Mouse (Mus musculus): ENCODE measurements at regions not wholly inside any gene's neighbourhood (a gene's known extent, or its start where the extent isn't known, plus 50 kb on each side); places are given as distances from the start of the nearest gene placed in this dataset.

- no peak overlapping the region for H3K9ac ChIP-seq (ENCODE audit: low read depth, low read length, severe bottlenecking)
- H3K27ac ChIP-seq (replicated peaks; ENCODE audit: low read depth, low read length), result no peak overlapping the region
- no peaks in the 10 kb centered on the region for H3K27me3 ChIP-seq (ENCODE audit: control insufficient read depth, insufficient read depth, low read length)
- H3K36me3 ChIP-seq (ENCODE audit: control insufficient read depth, insufficient read depth, low read length), result no peaks in the 10 kb centered on the region
- no peaks in the 10 kb centered on the region for H3K9me3 ChIP-seq (ENCODE audit: control insufficient read depth, low read length)
- ATAC-seq (ENCODE audit: low FRiP score, low read depth) (no peak), DNase-seq (ENCODE audit: low spot score) (no peak)
- no peak overlapping the region for H3K4me3 ChIP-seq (replicated peaks; ENCODE audit: low read length)
- no peak overlapping the region for H3K4me2 ChIP-seq (replicated peaks; ENCODE audit: low read depth, low read length, severe bottlenecking)
- WGBS, result 87% methylated on average over 3 of the region's 3 CpGs
- no peak for TF ChIP-seq POLR2A (IDR thresholded peaks at IDR 0.05; ENCODE audit: borderline replicate concordance, extremely low read depth, insufficient read depth, insufficient read length)
- H3K4me1 ChIP-seq (ENCODE audit: control insufficient read depth, insufficient read depth, low read length), result no peaks in the 10 kb centered on the region
These were observed 50.3 kb upstream of the Fer start for GRCm38 (mm10) chr17:63812586-63812985.
